Mouse (Mus musculus) stomach, embryonic 15.5 days (tissue): ENCODE measurements around the gene BC004004. TPM values are rescaled to one million over a fixed set of nuclear protein-coding genes. Genes with fewer than 3 reads are reported as not detected.

ENCODE experiments used
- ATAC-seq: fragments of 200-750 bp; cut with Nextera tagmentation; 2 replicates; pipeline ENCODE4 v1.8.0; 2017; ENCODE audit warnings: low read depth, moderate number of reproducible peaks, moderate TSS enrichment; ENCODE audit not compliant: insufficient read depth, low FRiP score
- H3K27ac ChIP-seq: fragments of 300-500 bp; sonication (generic); 2 replicates; pipeline ENCODE4 v1.5.1; 2015; ENCODE audit warnings: mild to moderate bottlenecking, inconsistent platforms
- H3K27me3 ChIP-seq: fragments of 300-500 bp; sonication (generic); replicated peaks from 2 replicates; pipeline ENCODE4 v1.6.1; 2015; ENCODE audit warnings: inconsistent platforms
- H3K36me3 ChIP-seq: fragments of 300-500 bp; sonication (generic); 2 replicates; pipeline ENCODE4 v1.6.1; 2015; ENCODE audit warnings: inconsistent platforms
- H3K4me1 ChIP-seq: fragments of 300-500 bp; sonication (generic); 2 replicates; pipeline ENCODE4 v1.6.1; 2015; ENCODE audit warnings: inconsistent platforms
- H3K4me2 ChIP-seq: fragments of 300-500 bp; sonication (generic); 2 replicates; pipeline ENCODE4 v1.6.1; 2015; ENCODE audit warnings: mild to moderate bottlenecking, inconsistent platforms
- H3K4me3 ChIP-seq: fragments of 300-500 bp; sonication (generic); replicated peaks from 2 replicates; pipeline ENCODE4 v1.5.1; 2015; ENCODE audit warnings: inconsistent platforms
- H3K9ac ChIP-seq: fragments of 300-500 bp; sonication (generic); 2 replicates; pipeline ENCODE4 v1.6.1; 2015; ENCODE audit warnings: inconsistent platforms
- H3K9me3 ChIP-seq: fragments of 300-500 bp; sonication (generic); 2 replicates; pipeline ENCODE4 v1.6.1; 2016; ENCODE audit warnings: inconsistent platforms
- WGBS: fragments of 180-500 bp; shearing (Covaris S2); methylation state at CpG from one replicate; pipeline ENCODE4 v1.1.7; 2015; 5-methylcytosine and 5-hydroxymethylcytosine counted together
- polyA plus RNA-seq: library from polyadenylated mRNA; unstranded; fragments of >200 nt; fragmentation: Nextera tagmentation; extraction: Ambion mirVana; gene quantifications from 2 replicates; pipeline ENCODE4 v1.2.1, GENCODE M21; 2015

The BC004004 gene
- 81.6 and 87.1 TPM in 2 replicates for polyA plus RNA-seq

GRCm38 (mm10) chr17:29268682-29269348 lies at the start of gene BC004004:
Gene BC004004 (plus strand): TSS chr17:29268788.
- under 1% methylated on average over 60 of the region's 63 CpGs for WGBS
- Histone ChIP-seq H3K4me1 (peaks cover 14% of the 10 kb centered on the region), H3K27ac (peak within 1 kb of the TSS; percentile 98), H3K9me3 (no peaks in the 10 kb centered on the region), H3K36me3 (no peaks in the 10 kb centered on the region), H3K4me3 (peak within 1 kb of the TSS; percentile 89), H3K9ac (peak within 1 kb of the TSS; percentile 97), H3K27me3 (no peaks in the 10 kb centered on the region), H3K4me2 (peak within 1 kb of the TSS; percentile 69)
- ATAC-seq: peak; percentile 91

- WGBS: 76% methylated on average over 14 of the region's 14 CpGs
- no peak overlapping the region for H3K4me2 ChIP-seq
- H3K27ac ChIP-seq: no peak overlapping the region
- no peaks in the 10 kb centered on the region for H3K36me3 ChIP-seq
- no peaks in the 10 kb centered on the region for H3K4me1 ChIP-seq
- H3K9ac ChIP-seq: no peak overlapping the region
- H3K9me3 ChIP-seq: no peaks in the 10 kb centered on the region
- no peak for ATAC-seq
- no peak overlapping the region for H3K4me3 ChIP-seq
- H3K27me3 ChIP-seq: no peaks in the 10 kb centered on the region
Observed at GRCm38 (mm10) chr17:29220631-29221030, 48.0 kb upstream of the BC004004 start.

GRCm38 (mm10) chr17:29231109-29231508 lies 37.5 kb upstream of the BC004004 start:
- H3K27ac ChIP-seq: no peak overlapping the region
- ATAC-seq: no peak
- H3K36me3 ChIP-seq: no peaks in the 10 kb centered on the region
- no peak overlapping the region for H3K4me2 ChIP-seq
- H3K27me3 ChIP-seq: peaks cover 10% of the 10 kb centered on the region
- WGBS: 70% methylated on average over 10 of the region's 10 CpGs
- H3K9ac ChIP-seq: no peak overlapping the region
- H3K4me1 ChIP-seq: 0 out of 2 replicates have a peak, but pooled peaks cover 3% of the 10 kb centered on the region
- no peak overlapping the region for H3K4me3 ChIP-seq
- no peaks in the 10 kb centered on the region for H3K9me3 ChIP-seq

GRCm38 (mm10) chr17:29236111-29236510 lies 32.5 kb upstream of the BC004004 start:
- Histone ChIP-seq H3K4me3 (no peak overlapping the region), H3K4me2 (no peak overlapping the region), H3K9ac (no peak overlapping the region), H3K9me3 (no peaks in the 10 kb centered on the region), H3K36me3 (no peaks in the 10 kb centered on the region), H3K27me3 (peaks cover 22% of the 10 kb centered on the region), H3K27ac (no peak overlapping the region), H3K4me1 (peaks cover 25% of the 10 kb centered on the region)
- 66% methylated on average over 7 of the region's 7 CpGs for WGBS
- ATAC-seq: no peak

GRCm38 (mm10) chr17:29237267-29237771 lies 31.3 kb upstream of the BC004004 start:
- no peaks in the 10 kb centered on the region for H3K36me3 ChIP-seq
- under 1% methylated on average over 32 of the region's 32 CpGs for WGBS
- H3K4me1 ChIP-seq: peaks cover 25% of the 10 kb centered on the region
- H3K27me3 ChIP-seq: peaks cover 22% of the 10 kb centered on the region
- H3K9me3 ChIP-seq: no peaks in the 10 kb centered on the region
- H3K4me2 ChIP-seq: peak overlapping the region; percentile 100
- H3K4me3 ChIP-seq: peak overlapping the region; percentile 60
- no peak overlapping the region for H3K27ac ChIP-seq
- ATAC-seq: no peak
- H3K9ac ChIP-seq: peak overlapping the region; percentile 46; the same call in 1 of the 2 replicates

- under 1% methylated on average over 52 of the region's 73 CpGs for WGBS
- H3K27me3 ChIP-seq: peaks cover 22% of the 10 kb centered on the region
- H3K9ac ChIP-seq: peak within 1 kb of the TSS; percentile 46
- H3K36me3 ChIP-seq: no peaks in the 10 kb centered on the region
- H3K4me3 ChIP-seq: peak within 1 kb of the TSS; percentile 60
- peak; percentile 25; the same call in 1 of the 2 replicates for ATAC-seq
- H3K9me3 ChIP-seq: no peaks in the 10 kb centered on the region
- peaks cover 25% of the 10 kb centered on the region for H3K4me1 ChIP-seq
- peak within 1 kb of the TSS; percentile 100 for H3K4me2 ChIP-seq
- no peak within 1 kb of the TSS for H3K27ac ChIP-seq
Observed at GRCm38 (mm10) chr17:29237772-29238420, 30.7 kb upstream of the BC004004 start, which contains the start of gene Cpne5. Gene Cpne5 (minus strand): TSS chr17:29238167.

GRCm38 (mm10) chr17:29238421-29238945 lies 30.1 kb upstream of the BC004004 start:
- Histone ChIP-seq H3K27ac (no peak overlapping the region), H3K9me3 (no peaks in the 10 kb centered on the region), H3K4me2 (peak overlapping the region; percentile 100), H3K9ac (peak overlapping the region; percentile 46; the same call in 1 of the 2 replicates), H3K27me3 (peaks cover 22% of the 10 kb centered on the region), H3K4me3 (peak overlapping the region; percentile 60), H3K4me1 (peaks cover 24% of the 10 kb centered on the region), H3K36me3 (no peaks in the 10 kb centered on the region)
- WGBS: 3% methylated on average over 21 of the region's 23 CpGs
- no peak for ATAC-seq

GRCm38 (mm10) chr17:29244912-29245311 lies 23.7 kb upstream of the BC004004 start:
- WGBS: 37% methylated on average over 12 of the region's 12 CpGs

GRCm38 (mm10) chr17:29245725-29246124 lies 22.9 kb upstream of the BC004004 start:
- Histone ChIP-seq H3K9ac (no peak overlapping the region), H3K4me3 (no peak overlapping the region), H3K4me2 (no peak overlapping the region), H3K9me3 (no peaks in the 10 kb centered on the region), H3K27me3 (no peaks in the 10 kb centered on the region), H3K27ac (no peak overlapping the region), H3K4me1 (peaks cover 12% of the 10 kb centered on the region), H3K36me3 (0 out of 2 replicates have a peak, but pooled peaks cover 9% of the 10 kb centered on the region)
- WGBS: 42% methylated on average over 7 of the region's 7 CpGs
- ATAC-seq: 0 out of 2 replicates have a peak, but pooled peaks have one; percentile 24

More at GRCm38 (mm10) chr17:29244912-29245311, 23.7 kb upstream of the BC004004 start:
- no peaks in the 10 kb centered on the region for H3K9me3 ChIP-seq
- ATAC-seq: no peak
- no peak overlapping the region for H3K9ac ChIP-seq
- H3K4me1 ChIP-seq: peaks cover 12% of the 10 kb centered on the region
- no peak overlapping the region for H3K4me3 ChIP-seq
- no peak overlapping the region for H3K4me2 ChIP-seq
- no peak overlapping the region for H3K27ac ChIP-seq
- H3K27me3 ChIP-seq: no peaks in the 10 kb centered on the region
- H3K36me3 ChIP-seq: 0 out of 2 replicates have a peak, but pooled peaks cover 3% of the 10 kb centered on the region

GRCm38 (mm10) chr17:29246602-29247001 lies 22.0 kb upstream of the BC004004 start:
- H3K9ac ChIP-seq: no peak overlapping the region
- peak; percentile 21; the same call in 1 of the 2 replicates for ATAC-seq
- H3K27ac ChIP-seq: no peak overlapping the region
- H3K27me3 ChIP-seq: no peaks in the 10 kb centered on the region
- no peak overlapping the region for H3K4me3 ChIP-seq
- peaks cover 16% of the 10 kb centered on the region for H3K36me3 ChIP-seq
- H3K9me3 ChIP-seq: no peaks in the 10 kb centered on the region
- peaks cover 18% of the 10 kb centered on the region for H3K4me1 ChIP-seq
- H3K4me2 ChIP-seq: no peak overlapping the region
- WGBS: 23% methylated on average over 5 of the region's 5 CpGs

- Histone ChIP-seq H3K27ac (no peak overlapping the region), H3K4me3 (no peak overlapping the region), H3K9me3 (no peaks in the 10 kb centered on the region), H3K27me3 (no peaks in the 10 kb centered on the region), H3K4me2 (no peak overlapping the region), H3K9ac (no peak overlapping the region), H3K4me1 (peaks cover 21% of the 10 kb centered on the region), H3K36me3 (peaks cover 22% of the 10 kb centered on the region)
- WGBS: 62% methylated on average over 13 of the region's 13 CpGs
- ATAC-seq: no peak
Observed at GRCm38 (mm10) chr17:29247881-29248280, 20.7 kb upstream of the BC004004 start.
